Mouse (Mus musculus) A20 (cell line): ENCODE results near the gene Krtap1-5.
"Not testable (repeated sequence)": the region's sequence is repeated elsewhere in the genome, so short reads cannot be mapped to it uniquely, and the experiment has no call there.

Experiments
- DNase-seq: peaks from one replicate; pipeline ENCODE4 v3.0.0-alpha.2; 2011; ENCODE audit warnings: low read depth, low spot score

Krtap1-5 gene

GRCm38 (mm10) chr11:99580636-99581035 lies at the start of gene Krtap1-5:
Krtap1-5 (minus strand) TSS chr11:99581016.
- DNase-seq = no peak

- no peak for DNase-seq
Measured at GRCm38 (mm10) chr11:99628138-99628537, 47.3 kb upstream of the Krtap1-5 start, which contains the start of gene Krtap4-1. Krtap4-1 (minus strand) TSS chr11:99628238.

DNA sequence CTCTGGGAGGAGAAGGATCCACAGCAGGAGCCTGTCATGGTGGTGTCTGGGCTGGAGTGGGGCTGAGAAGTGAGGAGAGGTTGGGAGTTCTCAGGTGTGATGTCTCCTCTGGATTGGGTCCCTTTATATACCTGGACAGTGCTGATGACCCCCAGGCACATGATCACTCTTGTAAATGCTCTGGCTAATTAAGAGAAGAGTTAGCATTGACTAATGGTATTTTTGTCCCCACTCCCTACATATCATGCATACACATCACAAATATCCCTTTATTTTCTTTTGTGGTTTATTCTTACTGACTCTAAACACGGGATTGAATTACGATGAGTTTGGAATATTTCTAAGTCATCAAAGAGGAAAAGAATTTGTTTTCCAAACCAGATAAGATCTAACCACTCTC lies 39.5 kb upstream of the Krtap1-5 start, which contains the start of gene Gm11562:
TSS of gene Gm11562 (minus strand) at position 101 of the 400 bp plus-strand sequence.
- no peak for DNase-seq

GRCm38 (mm10) chr11:99614796-99615363 lies 34.1 kb upstream of the Krtap1-5 start, which contains the start of gene Krtap2-4:
Krtap2-4 (minus strand) TSS chr11:99614846.
- DNase-seq = no peak

GRCm38 (mm10) chr11:99610089-99610488 lies 29.3 kb upstream of the Krtap1-5 start, which contains the start of gene Gm11937:
Gm11937 (minus strand) TSS chr11:99610189.
- not testable (repeated sequence) for DNase-seq

GRCm38 (mm10) chr11:99609126-99609525 lies 28.3 kb upstream of the Krtap1-5 start:
- DNase-seq = no peak

DNA sequence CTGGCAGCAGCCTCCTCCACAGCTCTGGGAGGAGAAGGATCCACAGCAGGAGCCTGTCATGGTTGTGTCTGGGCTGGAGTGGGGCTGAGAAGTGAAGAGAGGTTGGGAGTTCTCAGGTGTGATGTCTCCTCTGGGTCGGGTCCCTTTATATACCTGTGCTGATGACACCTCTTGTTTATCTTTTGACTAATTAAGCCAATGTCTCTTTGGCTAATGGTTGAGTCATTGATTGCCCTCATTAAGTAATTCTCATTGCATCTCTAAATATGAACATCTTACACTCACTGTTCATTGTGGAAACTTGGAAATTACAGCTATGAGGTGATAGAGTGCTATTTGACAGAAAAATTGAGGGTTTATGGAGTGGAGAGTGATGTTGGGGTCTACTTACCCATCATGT lies 22.4 kb upstream of the Krtap1-5 start, which contains the start of gene Gm11938:
TSS of gene Gm11938 (minus strand) at position 101 of the 400 bp plus-strand sequence.
- DNase-seq = not testable (repeated sequence)

- DNase-seq = not testable (repeated sequence)
Measured at GRCm38 (mm10) chr11:99597742-99598141, 16.9 kb upstream of the Krtap1-5 start, which contains the start of gene Krtap9-3. Krtap9-3 (minus strand) TSS chr11:99598105.

DNA sequence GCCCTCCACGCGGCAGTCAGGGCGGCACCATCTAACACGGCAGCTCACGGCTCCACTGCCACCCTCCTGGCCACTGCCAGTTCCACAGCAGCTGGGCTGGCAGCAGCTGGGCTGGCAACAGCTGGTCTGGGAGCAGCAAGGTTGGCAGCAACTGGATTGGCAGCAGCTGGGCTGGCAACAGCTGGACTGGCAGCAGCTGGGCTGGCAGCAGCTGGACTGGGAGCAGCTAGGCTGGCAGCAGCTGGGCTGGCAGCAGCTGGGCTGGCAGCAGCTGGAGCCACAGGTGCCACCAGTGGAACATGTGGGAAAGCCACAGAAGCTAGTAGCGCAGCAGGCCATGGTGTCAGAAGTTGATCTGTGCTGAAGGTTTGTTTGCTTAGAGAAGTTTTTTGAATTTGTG lies 10.2 kb upstream of the Krtap1-5 start, which contains the start of gene Krtap1-3:
TSS of gene Krtap1-3 (minus strand) at position 359 of the 400 bp plus-strand sequence.
- DNase-seq = no peak

- no peak for DNase-seq
Measured at GRCm38 (mm10) chr11:99585096-99585495, 4.3 kb upstream of the Krtap1-5 start.

DNA sequence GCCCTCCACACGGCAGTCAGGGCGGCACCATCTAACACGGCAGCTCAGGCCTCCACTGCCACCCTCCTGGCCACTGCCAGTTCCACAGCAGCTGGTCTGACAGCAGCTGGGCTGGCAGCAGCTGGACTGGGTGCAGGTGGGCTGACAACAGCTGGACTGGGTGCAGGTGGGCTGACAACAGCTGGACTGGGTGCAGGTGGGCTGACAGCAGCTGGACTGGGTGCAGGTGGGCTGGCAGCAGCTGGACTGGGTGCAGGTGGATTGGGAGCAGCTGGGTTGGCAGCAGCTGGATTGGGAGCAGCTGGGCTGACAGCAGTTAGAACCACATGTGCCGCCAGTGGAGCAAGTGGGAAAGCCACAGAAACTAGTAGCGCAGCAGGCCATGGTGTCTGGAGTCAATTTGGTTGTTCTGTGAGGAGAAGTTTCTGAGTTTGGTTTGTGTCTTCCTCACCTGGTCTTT lies 2.5 kb upstream of the Krtap1-5 start, which contains the start of gene Krtap1-4:
TSS of gene Krtap1-4 (minus strand) at position 410 of the 460 bp plus-strand sequence.
- DNase-seq = no peak

GRCm38 (mm10) chr11:99581564-99581963 lies 748 bp upstream of the Krtap1-5 start:
- no peak for DNase-seq

- no peak for DNase-seq
Measured at GRCm38 (mm10) chr11:99581051-99581450, 235 bp upstream of the Krtap1-5 start.

GRCm38 (mm10) chr11:99574106-99574505 lies 6.7 kb downstream of the Krtap1-5 start:
- peak; percentile 73 for DNase-seq

DNA sequence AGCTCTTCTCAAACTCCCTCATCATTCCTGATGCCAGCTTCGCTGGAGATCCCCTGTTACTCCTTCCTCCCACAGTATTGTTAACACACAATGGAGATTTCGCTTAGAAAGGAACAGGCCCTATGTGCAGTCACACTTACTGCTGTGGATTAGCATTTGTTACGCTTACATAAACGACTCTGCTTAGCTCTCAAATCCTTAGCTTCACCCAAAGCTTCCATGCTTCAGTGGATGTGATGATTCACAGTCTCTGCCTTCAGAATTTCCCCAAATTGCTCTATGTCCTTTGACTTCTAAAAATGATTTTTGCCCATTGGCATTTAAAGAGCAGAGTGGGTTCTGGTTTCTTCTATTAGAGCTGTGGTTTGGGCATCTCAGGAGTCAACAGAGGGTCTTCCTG lies 7.7 kb downstream of the Krtap1-5 start:
- DNase-seq = no peak

DNA sequence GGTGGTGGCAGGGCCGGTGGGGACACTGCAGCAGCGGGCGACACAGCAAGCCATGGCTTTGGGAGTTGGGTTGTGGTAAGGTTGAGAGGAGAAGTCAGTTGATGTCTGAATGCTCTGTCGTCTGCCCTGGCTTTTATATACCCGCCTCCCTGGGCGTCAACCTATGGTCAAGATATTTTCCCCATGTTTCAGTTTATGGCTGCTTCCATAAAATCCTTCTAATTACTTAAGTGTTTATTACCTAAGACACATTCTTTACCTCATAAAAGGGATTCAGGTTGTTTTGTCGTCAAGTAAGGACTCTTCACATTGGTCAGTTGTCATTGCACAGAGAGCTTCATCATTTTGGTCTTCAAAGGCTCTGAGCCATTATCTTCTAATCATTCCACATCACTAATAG lies 14.3 kb downstream of the Krtap1-5 start, which contains the start of gene Krtap3-1:
TSS of gene Krtap3-1 (minus strand) at position 101 of the 400 bp plus-strand sequence.
- DNase-seq = no peak

DNA sequence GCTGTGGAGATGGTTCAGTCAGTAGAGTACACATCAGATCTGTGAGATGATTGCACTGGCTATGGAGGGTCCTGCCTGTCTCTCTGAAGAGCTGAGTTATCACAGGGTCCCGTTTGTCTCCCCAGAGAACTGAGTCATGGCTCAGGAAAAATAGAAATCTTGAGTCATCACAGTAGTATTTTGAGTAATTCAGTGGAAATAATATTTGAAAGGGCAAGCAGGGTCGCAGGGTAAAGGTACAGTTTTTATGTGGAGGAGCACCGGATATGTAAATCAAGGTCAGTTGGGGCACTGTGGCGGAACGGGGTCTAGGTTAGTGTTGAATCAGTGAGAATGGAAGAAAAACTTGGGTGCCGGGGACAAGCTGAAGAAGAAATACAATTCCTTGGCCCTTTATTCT lies 18.2 kb downstream of the Krtap1-5 start:
- DNase-seq = no peak

- DNase-seq = no peak
Measured at GRCm38 (mm10) chr11:99559366-99559765, 21.4 kb downstream of the Krtap1-5 start, which contains the start of gene Gm11939. Gm11939 (minus strand) TSS chr11:99559466.

GRCm38 (mm10) chr11:99557976-99558745 lies 22.7 kb downstream of the Krtap1-5 start:
- DNase-seq = no peak

GRCm38 (mm10) chr11:99556753-99557152 lies 24.1 kb downstream of the Krtap1-5 start, which contains the start of gene Krtap3-2:
Krtap3-2 (minus strand) TSS chr11:99556853.
- DNase-seq = no peak

GRCm38 (mm10) chr11:99556195-99556594 lies 24.6 kb downstream of the Krtap1-5 start:
- DNase-seq = no peak

DNA sequence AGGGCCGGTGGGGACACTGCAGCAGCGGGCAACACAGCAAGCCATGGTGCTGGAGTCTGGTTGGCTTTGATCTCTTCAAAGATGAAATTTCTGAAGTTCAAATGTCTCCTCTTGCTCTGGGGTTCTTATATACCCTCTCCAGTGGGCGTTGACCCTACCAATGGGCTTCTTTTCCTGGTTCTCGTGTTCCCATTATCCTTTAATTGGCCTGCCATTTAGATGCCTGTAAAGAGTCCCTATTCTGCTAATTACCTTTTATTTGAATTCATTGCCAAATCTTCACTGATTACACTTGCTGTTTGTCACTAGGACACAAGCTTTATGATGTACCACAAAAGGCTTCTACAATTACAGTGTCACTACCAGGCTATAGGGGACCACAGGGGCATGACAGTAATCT lies 30.1 kb downstream of the Krtap1-5 start, which contains the start of gene Krtap3-3:
TSS of gene Krtap3-3 (minus strand) at position 101 of the 400 bp plus-strand sequence.
- no peak for DNase-seq
